Mouse (Mus musculus) forebrain, embryonic 11.5 days (tissue): ENCODE measurements around the gene Adad2. TPM values are rescaled to one million over a fixed set of nuclear protein-coding genes. Genes with fewer than 3 reads are reported as not detected.

Experiments used
- ATAC-seq: fragments of 200-750 bp; cut with Nextera tagmentation; replicated peaks from 2 replicates; pipeline ENCODE4 v1.8.0; 2017; ENCODE audit warnings: moderate TSS enrichment; ENCODE audit not compliant: low FRiP score
- DNase-seq: peaks from one replicate; pipeline ENCODE4 v3.0.0-alpha.2; 2017; ENCODE audit warnings: low spot score
- H3K27ac ChIP-seq: fragments of 300-500 bp; sonication (generic); 2 replicates; pipeline ENCODE4 v1.5.1; 2014; ENCODE audit warnings: low read depth, low read length
- H3K27me3 ChIP-seq: fragments of 300-500 bp; sonication (generic); 2 replicates; pipeline ENCODE4 v1.6.1; 2014; ENCODE audit warnings: mild to moderate bottlenecking, low read length, mixed read lengths; ENCODE audit not compliant: control insufficient read depth, insufficient read depth
- H3K36me3 ChIP-seq: fragments of 300-500 bp; sonication (generic); 2 replicates; pipeline ENCODE4 v1.6.1; 2014; ENCODE audit warnings: mild to moderate bottlenecking, low read length, moderate library complexity, mixed read lengths; ENCODE audit not compliant: control insufficient read depth, insufficient read depth
- H3K4me1 ChIP-seq: fragments of 300-500 bp; sonication (generic); replicated peaks from 2 replicates; pipeline ENCODE4 v1.6.1; 2014; ENCODE audit warnings: low read length, mixed read lengths; ENCODE audit not compliant: control insufficient read depth, insufficient read depth
- H3K4me2 ChIP-seq: fragments of 300-500 bp; sonication (generic); 2 replicates; pipeline ENCODE4 v1.6.1; 2014; ENCODE audit warnings: low read depth, mild to moderate bottlenecking, low read length, moderate library complexity, mixed read lengths; ENCODE audit not compliant: severe bottlenecking
- H3K4me3 ChIP-seq: fragments of 300-500 bp; sonication (generic); 2 replicates; pipeline ENCODE4 v1.5.1; 2014; ENCODE audit warnings: low read depth, low read length
- H3K9ac ChIP-seq: fragments of 300-500 bp; sonication (generic); 2 replicates; pipeline ENCODE4 v1.6.1; 2014; ENCODE audit warnings: low read length
- H3K9me3 ChIP-seq: fragments of 300-500 bp; sonication (generic); 2 replicates; pipeline ENCODE4 v1.6.1; 2016; ENCODE audit warnings: low read length, mixed read lengths; ENCODE audit not compliant: control insufficient read depth
- WGBS: fragments of 180-500 bp; shearing (Covaris S2); extraction: QIAGEN DNeasy Blood & Tissue Kit; methylation state at CpG from one replicate; pipeline ENCODE4 v1.1.7; 2014; 5-methylcytosine and 5-hydroxymethylcytosine counted together
- polyA plus RNA-seq: library from polyadenylated mRNA; unstranded; fragments of >200 nt; fragmentation: Nextera tagmentation; extraction: Ambion mirVana; gene quantifications from 2 replicates; pipeline ENCODE4 v1.2.1, GENCODE M21; 2014

Gene Adad2
- polyA plus RNA-seq, 1 experiment from 2014 or later = not detected

DNA sequence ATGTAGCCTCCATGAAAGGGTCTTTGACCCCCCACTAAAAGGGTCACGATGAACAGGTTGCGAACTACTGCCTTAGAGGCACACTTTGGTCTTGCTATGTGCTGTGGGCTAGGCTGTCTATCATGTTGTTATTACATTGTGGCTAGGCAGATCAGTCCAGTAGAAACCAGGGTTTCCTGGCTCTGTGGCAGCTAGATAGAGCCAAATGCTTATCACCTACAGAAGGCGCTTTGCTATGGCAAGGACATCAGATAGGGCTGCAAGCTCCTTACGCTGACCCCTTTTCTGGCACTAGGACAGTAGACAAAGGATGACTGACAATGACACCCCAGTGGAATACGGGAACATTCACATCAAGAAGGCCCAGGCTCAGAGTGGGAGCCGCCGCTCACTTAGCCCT, 14.7 kb downstream of the Adad2 start:
- Histone ChIP-seq H3K27ac (no peak overlapping the region), H3K4me1 (no peaks in the 10 kb centered on the region), H3K4me3 (no peak overlapping the region), H3K4me2 (no peak overlapping the region), H3K27me3 (peaks cover 1% of the 10 kb centered on the region; the same call in 1 of the 2 replicates), H3K9me3 (no peaks in the 10 kb centered on the region), H3K36me3 (no peaks in the 10 kb centered on the region), H3K9ac (no peak overlapping the region)
- ATAC-seq (no peak), DNase-seq (no peak)
- WGBS = 80% methylated on average over 7 of the region's 7 CpGs

DNA sequence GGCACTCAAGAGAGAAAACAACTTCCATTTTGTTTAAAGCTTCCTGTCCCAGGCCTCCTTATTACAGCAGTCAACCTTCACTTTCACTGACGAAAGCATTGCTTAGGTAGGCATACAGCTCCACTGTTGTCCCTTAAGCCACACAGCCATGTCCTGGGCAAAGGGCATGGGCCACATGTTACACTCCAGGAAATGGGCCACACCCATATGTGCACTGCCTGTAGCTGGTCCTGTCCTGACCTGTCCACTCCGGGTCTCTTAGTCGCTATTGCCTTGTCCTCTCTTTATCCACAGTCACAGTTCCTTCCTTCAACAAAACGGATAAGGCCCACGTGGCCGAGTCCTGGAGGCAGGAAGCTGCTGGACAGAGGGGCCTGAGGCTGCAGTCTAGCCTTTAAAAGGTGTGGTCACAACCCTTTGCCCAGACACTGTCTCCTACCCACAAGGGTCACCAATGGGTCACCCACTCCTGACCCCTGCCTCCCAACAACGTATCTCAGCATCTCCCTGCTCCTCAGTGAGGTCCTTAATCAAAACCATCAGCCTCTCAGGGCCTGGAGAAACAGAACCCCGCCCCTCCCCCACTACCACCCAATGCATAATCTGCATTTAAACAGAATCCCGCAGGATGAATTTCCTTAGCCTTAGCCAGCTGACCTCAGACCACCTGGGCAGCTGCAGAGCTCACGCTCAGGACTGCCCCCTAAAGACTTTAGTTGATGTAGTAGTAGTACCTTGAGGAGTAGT, 15.2 kb downstream of the Adad2 start:
- ATAC-seq = no peak
- no peak overlapping the region for H3K4me2 ChIP-seq
- peaks cover 3% of the 10 kb centered on the region; the same call in 1 of the 2 replicates for H3K27me3 ChIP-seq
- H3K27ac ChIP-seq = no peak overlapping the region
- WGBS = 44% methylated on average over 10 of the region's 10 CpGs
- no peaks in the 10 kb centered on the region for H3K36me3 ChIP-seq
- H3K4me3 ChIP-seq = no peak overlapping the region
- no peak overlapping the region for H3K9ac ChIP-seq
- no peaks in the 10 kb centered on the region for H3K9me3 ChIP-seq
- H3K4me1 ChIP-seq = no peaks in the 10 kb centered on the region
- no peak for DNase-seq

DNA sequence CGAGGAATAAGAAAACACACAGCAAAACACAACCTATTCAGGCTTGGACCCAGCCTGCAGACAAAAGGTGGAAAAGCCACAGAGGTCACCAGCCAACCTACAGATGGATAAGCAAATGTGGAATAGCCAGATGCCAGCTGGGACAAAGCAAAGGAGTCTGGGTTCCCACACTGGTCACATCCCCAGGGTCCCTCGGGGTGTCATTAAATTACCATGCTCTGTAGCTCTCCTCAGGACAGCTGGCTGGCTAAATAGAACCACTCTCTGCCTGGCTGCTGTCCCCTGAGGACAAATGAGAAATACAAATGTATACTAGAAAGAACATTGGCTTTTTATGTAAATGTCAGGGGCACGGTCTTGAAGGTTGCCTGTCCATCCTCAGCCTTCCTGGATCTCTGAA, 18.3 kb downstream of the Adad2 start:
- 52% methylated on average over 3 of the region's 3 CpGs for WGBS
- DNase-seq = no peak
- no peak overlapping the region for H3K4me2 ChIP-seq
- H3K9ac ChIP-seq = no peak overlapping the region
- no peaks in the 10 kb centered on the region for H3K36me3 ChIP-seq
- no peak for ATAC-seq
- H3K9me3 ChIP-seq = no peaks in the 10 kb centered on the region
- H3K4me1 ChIP-seq = peaks cover 7% of the 10 kb centered on the region; the same call in 1 of the 2 replicates
- H3K27ac ChIP-seq = no peak overlapping the region
- H3K4me3 ChIP-seq = no peak overlapping the region
- H3K27me3 ChIP-seq = peaks cover 15% of the 10 kb centered on the region; the same call in 1 of the 2 replicates

DNA sequence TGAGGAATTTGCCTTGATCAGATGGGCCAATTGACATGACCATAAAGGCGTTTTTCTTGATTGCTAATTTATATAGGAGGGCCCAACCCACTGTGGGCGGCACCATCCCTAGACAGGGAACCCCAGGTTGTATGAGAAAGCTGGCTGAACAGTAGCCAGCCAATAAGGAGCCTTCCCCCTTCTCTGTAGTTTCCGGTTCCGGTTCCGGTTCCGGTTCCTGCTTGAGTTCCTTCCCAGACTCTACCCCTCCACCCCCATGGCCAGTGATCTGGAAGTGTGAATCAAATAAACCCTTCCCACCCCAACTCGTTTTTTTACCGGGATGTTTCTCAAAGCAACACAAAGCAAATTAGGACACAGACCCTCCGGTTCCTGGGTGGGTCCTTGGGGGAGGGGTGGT, 19.7 kb downstream of the Adad2 start:
- 86% methylated on average over 9 of the region's 9 CpGs for WGBS
- H3K9me3 ChIP-seq = no peaks in the 10 kb centered on the region
- H3K27ac ChIP-seq = no peak overlapping the region
- H3K4me3 ChIP-seq = no peak overlapping the region
- no peaks in the 10 kb centered on the region for H3K36me3 ChIP-seq
- H3K27me3 ChIP-seq = peaks cover 15% of the 10 kb centered on the region; the same call in 1 of the 2 replicates
- no peak overlapping the region for H3K9ac ChIP-seq
- no peak for DNase-seq
- no peak for ATAC-seq
- H3K4me2 ChIP-seq = no peak overlapping the region
- peaks cover 7% of the 10 kb centered on the region; the same call in 1 of the 2 replicates for H3K4me1 ChIP-seq

DNA sequence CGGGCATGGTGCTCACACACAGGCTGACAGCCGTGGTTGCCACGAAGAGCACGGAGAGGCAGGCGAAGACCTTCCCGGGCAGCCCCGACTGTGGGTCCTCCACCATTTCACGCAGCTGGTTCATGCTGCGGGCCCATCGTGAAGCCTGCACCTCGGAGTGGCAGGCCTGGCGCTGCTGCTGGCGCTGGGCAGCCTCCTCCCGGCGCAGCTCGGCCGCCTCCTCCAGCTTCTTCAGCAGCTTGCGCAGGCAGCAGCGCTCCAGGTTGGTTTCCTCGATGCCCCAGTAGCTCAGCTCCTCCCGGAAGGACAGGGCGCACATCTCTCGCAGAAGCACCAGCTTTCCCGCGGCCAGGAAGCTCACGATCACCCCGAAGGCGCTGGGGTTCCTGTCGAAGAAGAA, 20.4 kb downstream of the Adad2 start:
- DNase-seq (no peak), ATAC-seq (no peak)
- Histone ChIP-seq H3K27ac (no peak overlapping the region), H3K4me3 (no peak overlapping the region), H3K4me2 (no peak overlapping the region), H3K4me1 (peaks cover 7% of the 10 kb centered on the region; the same call in 1 of the 2 replicates), H3K36me3 (no peaks in the 10 kb centered on the region), H3K9ac (no peak overlapping the region), H3K9me3 (no peaks in the 10 kb centered on the region), H3K27me3 (peaks cover 15% of the 10 kb centered on the region; the same call in 1 of the 2 replicates)
- 51% methylated on average over 29 of the region's 29 CpGs for WGBS

DNA sequence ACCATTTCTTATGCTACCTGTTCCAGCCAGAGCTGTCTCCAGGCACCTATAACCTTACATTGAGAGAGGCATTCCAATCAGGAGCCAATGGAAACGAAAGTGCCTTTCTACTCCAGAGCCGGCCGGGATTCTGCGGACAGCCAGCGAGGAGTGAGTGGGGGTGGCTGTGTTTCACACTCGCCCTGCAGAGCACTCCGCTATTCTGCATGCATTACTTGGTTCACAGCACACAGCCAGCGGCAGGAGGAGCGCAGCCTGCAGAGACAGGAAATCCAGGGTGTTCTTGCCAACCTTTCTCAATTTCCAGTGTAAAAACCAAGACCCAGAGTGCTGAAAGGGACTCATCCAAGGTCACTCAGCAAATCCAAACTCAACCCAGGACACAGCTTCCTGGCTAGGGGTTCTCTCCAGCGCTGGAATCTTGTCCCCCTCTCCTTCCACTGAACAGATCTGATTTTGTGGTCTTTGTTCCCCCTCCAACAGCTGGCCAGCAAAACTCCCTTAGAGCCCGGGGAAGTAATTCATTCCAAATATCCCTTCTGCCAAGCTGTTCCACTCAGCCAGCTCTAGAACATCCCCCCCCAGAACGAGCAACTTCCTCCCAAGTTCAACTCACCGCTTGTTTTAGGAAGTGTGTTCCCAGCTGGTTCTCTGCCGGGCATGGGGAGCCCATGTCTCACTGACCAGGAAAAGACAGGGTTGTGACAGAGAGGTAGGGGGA, 22.2 kb downstream of the Adad2 start:
- DNase-seq = peak; percentile 65
- no peak overlapping the region; the same call in 1 of the 2 replicates for H3K9ac ChIP-seq
- no peaks in the 10 kb centered on the region for H3K36me3 ChIP-seq
- 17% methylated on average over 14 of the region's 14 CpGs for WGBS
- no peak overlapping the region for H3K4me2 ChIP-seq
- no peak for ATAC-seq
- peaks cover 15% of the 10 kb centered on the region; the same call in 1 of the 2 replicates for H3K27me3 ChIP-seq
- H3K4me1 ChIP-seq = peaks cover 7% of the 10 kb centered on the region; the same call in 1 of the 2 replicates
- H3K4me3 ChIP-seq = no peak overlapping the region
- H3K9me3 ChIP-seq = no peaks in the 10 kb centered on the region
- no peak overlapping the region for H3K27ac ChIP-seq

DNA sequence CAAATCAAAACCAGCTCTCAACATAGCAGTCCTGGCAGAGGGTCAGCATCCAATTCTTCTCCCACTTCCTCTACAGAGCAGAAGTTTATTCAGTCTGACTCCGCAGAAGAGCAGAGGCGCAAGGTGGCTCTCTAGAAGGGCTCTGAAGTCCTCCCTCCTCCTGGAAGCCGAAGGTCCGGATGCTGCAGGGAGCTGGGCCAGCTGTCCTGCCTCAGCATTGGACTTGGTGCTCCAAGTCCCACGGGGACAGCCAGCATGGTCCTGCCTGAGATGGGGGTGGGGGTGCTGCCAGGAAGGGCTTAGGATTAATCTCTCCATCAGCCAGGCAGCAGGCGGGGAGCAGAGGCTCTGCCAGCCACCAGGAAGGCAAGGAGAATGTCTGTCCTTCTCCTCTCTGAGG, 22.8 kb downstream of the Adad2 start, which contains the start of gene Kcng4:
Gene Kcng4, minus strand, starts transcription at position 303 of the 400 bp plus-strand sequence.
- Histone ChIP-seq H3K9me3 (no peaks in the 10 kb centered on the region), H3K27ac (no peak within 1 kb of the TSS), H3K36me3 (no peaks in the 10 kb centered on the region), H3K9ac (no peak within 1 kb of the TSS; the same call in 1 of the 2 replicates), H3K4me3 (no peak within 1 kb of the TSS), H3K27me3 (peaks cover 15% of the 10 kb centered on the region; the same call in 1 of the 2 replicates), H3K4me1 (peaks cover 7% of the 10 kb centered on the region; the same call in 1 of the 2 replicates), H3K4me2 (no peak within 1 kb of the TSS)
- ATAC-seq = no peak
- no peak for DNase-seq
- 35% methylated on average over 6 of the region's 6 CpGs for WGBS

DNA sequence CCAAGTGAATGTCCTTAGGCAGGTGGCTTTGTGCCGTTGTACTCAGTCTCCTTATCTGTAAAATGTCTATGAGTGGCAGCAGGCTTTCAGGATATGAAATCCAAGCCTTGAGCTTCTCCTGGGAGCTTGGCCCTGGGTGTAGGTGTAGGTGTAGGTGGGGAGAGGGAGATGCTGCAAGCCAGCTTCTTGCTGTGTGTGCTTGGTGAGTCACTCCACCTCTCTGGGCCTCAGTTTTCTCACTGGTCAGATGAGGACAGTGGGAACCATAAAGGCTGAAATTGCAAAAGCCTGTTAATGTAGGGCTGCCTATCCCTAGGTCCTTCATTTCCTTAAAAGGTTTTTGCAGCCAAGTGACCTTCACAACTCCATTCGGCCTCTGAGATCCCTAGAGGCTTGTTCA, 23.4 kb downstream of the Adad2 start:
- H3K36me3 ChIP-seq = no peaks in the 10 kb centered on the region
- 65% methylated on average over 2 of the region's 2 CpGs for WGBS
- peaks cover 7% of the 10 kb centered on the region; the same call in 1 of the 2 replicates for H3K4me1 ChIP-seq
- H3K4me3 ChIP-seq = no peak overlapping the region
- ATAC-seq (no peak), DNase-seq (no peak)
- H3K27me3 ChIP-seq = peaks cover 15% of the 10 kb centered on the region; the same call in 1 of the 2 replicates
- no peak overlapping the region for H3K9ac ChIP-seq
- no peaks in the 10 kb centered on the region for H3K9me3 ChIP-seq
- H3K4me2 ChIP-seq = no peak overlapping the region
- H3K27ac ChIP-seq = no peak overlapping the region
